Mouse (Mus musculus) heart, postnatal 10 days (tissue): ENCODE data around the gene 1700025F22Rik. TPM values are rescaled to one million over a fixed set of nuclear protein-coding genes. Genes with fewer than 3 reads are reported as not detected.
"Not testable (repeated sequence)": the region's sequence is repeated elsewhere in the genome, so short reads cannot be mapped to it uniquely, and the experiment has no call there.

Experiments used
- DNase-seq, 2 experiments: peaks; one replicate each; pipeline ENCODE4 v3.0.0; 2021
- intact Hi-C: fragments of 180-260 bp; cut with DNase I; formaldehyde crosslinking; loops from one replicate; pipeline ENCODE4 v1.15.1; 2025
- total RNA-seq, 2 experiments: library from RNA; stranded (reverse); gene quantifications; 2 replicates each; pipeline ENCODE4 v1.2.3; 2021

Gene 1700025F22Rik
- total RNA-seq = not detected

DNA sequence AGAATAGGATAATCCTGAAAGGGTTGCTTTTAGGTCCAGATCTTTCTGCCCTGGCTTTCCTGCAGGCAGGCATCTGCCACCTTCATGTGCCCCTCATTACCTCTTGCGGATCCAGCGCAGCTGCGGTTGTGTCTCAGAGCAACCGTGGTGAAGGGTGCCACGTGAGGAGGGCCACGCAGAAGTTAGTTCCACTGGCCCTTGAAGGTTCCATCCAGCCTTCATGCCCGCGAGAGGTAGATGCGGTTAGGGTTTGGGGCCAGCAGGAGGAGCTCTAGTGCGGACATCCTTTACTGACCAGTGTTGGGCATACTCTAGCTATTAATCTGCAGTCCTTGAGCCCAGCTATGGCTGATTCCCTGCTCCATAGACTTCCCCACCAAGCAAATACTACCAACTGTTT, at the start of gene 1700025F22Rik:
Gene 1700025F22Rik (minus strand): TSS at position 149 of the 400 bp plus-strand sequence.
- intact Hi-C loops = no loop called here
- peak; percentile 2 to 4 for DNase-seq

DNA sequence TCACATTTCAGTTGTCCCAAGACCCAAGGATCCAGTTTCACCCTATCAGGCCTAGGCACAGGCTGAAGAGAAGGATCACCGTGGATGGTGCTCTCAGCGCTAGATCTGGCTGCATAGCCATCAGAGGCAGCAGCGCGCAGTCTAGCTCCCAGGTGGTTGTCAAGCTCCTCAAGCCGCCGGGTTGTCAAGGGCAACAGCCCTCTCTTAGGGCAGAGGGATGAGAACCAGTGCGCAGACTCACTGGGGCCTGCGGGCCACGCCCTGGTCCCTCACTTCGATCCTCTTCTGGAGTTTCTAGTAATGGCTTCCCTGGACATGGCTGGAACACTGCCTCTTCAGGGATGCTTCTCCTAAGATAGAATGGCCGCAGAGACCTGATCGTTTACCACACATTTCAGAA, 31.4 kb upstream of the 1700025F22Rik start, which contains the start of gene Ms4a13:
Gene Ms4a13 (minus strand): TSS at position 192 of the 400 bp plus-strand sequence.
- no peak for DNase-seq
- intact Hi-C loops = loop anchor here (10.0 kb wide), 1 partner anchor 152 kb away; no protein-coding TSS in a partner anchor

GRCm38 (mm10) chr19:11192552-11192951, 27.4 kb upstream of the 1700025F22Rik start:
- intact Hi-C loops = loop anchor here (10.0 kb wide), 1 partner anchor 148 kb away; no protein-coding TSS in a partner anchor
- DNase-seq = peak in 1 of 2 experiments; percentile 1

GRCm38 (mm10) chr19:11184121-11184520, 19.0 kb upstream of the 1700025F22Rik start:
- intact Hi-C loops = no loop called here

DNA sequence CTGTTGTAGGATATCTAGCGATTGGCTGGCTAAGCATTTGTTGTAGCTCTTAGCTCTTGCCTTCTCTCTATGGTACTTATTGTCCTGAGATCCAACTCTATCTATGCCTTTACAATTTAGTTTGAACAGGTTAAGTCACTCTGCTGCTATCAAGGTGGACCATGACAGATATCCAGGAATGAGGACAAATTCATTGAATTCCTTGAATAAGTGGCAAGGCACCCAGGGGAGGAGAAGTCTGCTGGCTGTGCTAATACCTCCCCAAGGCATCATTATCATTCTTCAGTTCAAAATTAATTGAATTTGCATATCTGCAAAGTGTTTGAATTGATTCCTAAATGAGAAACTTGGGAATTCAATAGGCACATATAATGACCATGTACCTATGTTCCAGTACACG, 12.3 kb upstream of the 1700025F22Rik start:
- intact Hi-C loops = no loop called here
- DNase-seq = no peak

More at GRCm38 (mm10) chr19:11184121-11184520, 19.0 kb upstream of the 1700025F22Rik start:
- DNase-seq = peak; percentile 8 to 17

DNA sequence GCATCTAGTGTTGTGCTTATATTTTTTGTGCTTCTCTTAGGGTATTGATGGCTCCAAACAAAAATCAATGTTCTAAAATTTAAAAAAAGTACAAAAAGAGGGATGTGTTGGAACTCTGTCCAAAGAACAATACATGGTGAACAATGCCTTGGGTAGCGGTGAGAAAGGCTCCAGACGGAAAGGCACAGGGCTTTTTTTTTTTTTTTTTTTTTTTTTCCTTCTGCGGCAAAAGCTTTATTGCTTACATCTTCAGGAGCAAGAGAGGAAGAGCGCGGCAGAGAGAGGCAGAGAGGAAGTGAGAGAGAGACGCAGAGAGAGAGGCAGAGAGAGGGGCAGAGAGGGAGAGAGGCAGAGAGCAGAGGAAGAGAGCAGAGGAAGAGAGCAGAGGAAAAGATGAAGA, 7.2 kb downstream of the 1700025F22Rik start:
- intact Hi-C loops, DNase-seq: not testable (repeated sequence)

DNA sequence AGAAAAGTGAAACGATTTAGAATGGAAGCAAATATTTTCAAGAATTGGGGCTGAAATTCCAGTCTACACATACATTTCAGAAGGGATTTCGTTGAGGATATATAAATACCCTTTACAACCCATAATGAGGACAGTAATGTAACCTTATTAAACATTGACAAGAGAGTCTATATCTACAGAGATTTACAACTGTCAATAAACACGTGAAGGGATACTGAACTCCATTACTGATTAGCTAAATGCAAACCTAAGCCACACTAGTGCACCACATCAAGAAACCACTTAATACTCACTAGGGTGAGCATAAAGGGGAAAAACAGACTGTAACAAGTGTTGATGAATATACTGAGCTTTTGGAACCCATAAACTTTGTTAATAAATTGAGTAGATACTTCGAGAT, 29.8 kb downstream of the 1700025F22Rik start:
- DNase-seq = no peak
- intact Hi-C loops = no loop called here

GRCm38 (mm10) chr19:11134852-11135251, 30.3 kb downstream of the 1700025F22Rik start:
- no peak for DNase-seq
- intact Hi-C loops = no loop called here

- DNase-seq, intact Hi-C loops: not testable (repeated sequence)
Observed at GRCm38 (mm10) chr19:11130776-11131175, 34.3 kb downstream of the 1700025F22Rik start, which contains the start of gene 1700017D01Rik. TSS of gene 1700017D01Rik (minus strand) at chr19:11130876.

DNA sequence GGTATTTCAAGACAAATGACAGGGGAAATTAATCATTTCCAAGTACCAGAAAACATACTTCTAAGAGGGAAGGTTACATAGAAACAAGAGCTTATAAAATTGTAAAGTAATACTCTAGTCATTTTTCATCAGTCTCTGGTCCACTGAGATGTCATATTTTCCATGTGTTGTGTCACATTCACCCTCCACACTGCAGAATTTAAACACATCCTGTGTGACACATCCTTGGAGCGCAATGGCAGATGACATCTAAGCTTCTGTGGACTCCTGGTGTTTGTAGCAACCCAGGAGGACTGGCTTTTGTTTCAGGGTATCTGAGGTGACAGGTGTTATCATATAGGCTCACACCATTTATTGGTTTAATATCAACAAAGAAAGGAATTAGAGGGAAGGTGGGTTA, 35.4 kb downstream of the 1700025F22Rik start:
- DNase-seq = no peak
- intact Hi-C loops = no loop called here

DNA sequence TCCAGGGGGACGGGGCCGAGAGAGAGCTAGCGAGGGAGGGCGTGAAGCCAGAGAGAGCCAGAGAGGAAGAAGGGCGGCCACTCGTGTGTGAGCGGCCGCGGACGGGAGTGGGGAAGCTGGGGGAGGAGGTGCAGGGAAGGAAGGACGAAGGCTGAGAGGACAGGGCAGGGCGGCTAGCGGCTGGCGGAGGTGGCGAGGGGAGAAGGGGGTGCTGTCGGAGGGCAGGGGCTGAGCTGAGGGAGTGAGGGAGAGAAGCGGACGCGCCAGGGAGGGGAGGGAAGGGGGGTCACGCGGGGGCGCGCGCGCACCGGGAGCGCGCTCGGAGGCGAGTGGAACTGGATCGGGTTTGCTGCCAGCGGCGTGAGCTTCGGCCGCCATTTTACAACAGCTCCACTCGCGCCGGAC, 44.1 kb downstream of the 1700025F22Rik start:
- intact Hi-C loops = not testable (repeated sequence)
- peak; percentile 16 to 40 for DNase-seq

DNA sequence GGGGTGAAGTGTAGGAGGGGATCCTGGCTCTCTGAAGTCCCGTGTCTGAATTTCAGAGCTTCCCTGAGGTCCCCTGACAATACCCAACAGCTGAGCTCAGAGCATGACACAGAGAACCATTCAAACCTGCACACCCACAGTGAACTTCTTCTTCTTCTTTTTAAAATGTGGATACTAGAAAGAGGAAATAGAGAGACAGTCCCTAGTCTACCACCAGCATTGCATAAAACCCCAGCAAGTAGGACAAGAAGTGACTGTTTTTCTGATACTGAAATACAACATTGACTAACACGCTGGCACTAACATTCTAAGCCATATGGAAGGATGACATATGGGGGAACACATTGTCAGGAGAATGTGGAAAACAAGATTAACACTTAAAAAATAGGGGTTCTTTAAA, 45.8 kb downstream of the 1700025F22Rik start:
- DNase-seq = no peak
- intact Hi-C loops = no loop called here

DNA sequence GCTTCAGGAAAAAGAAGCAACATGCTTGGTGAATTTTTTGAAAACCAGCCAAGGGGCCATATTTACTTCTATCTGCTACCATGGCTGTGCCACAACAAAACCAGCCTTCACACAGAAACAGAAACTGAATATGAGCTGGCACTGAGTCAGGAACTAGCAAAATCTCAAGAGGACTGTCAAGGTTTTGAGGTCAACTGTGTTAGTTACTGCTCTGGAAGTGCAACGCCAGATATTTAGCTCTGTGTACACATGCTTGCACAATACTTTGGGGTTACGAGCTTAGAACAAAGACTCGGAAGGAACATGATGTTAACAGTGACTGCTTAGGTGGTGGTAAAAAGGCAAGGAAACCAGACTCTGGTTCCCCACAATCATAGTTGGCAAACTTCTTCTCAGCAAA, 57.4 kb downstream of the 1700025F22Rik start:
- peak; percentile 40 to 46 for DNase-seq
- intact Hi-C loops = no loop called here

- no peak for DNase-seq
- intact Hi-C loops = no loop called here
Observed at GRCm38 (mm10) chr19:11101880-11102279, 63.2 kb downstream of the 1700025F22Rik start.

GRCm38 (mm10) chr19:11098401-11098800, 66.7 kb downstream of the 1700025F22Rik start:
- intact Hi-C loops = no loop called here

GRCm38 (mm10) chr19:11092131-11092530, 73.0 kb downstream of the 1700025F22Rik start:
- DNase-seq, intact Hi-C loops: not testable (repeated sequence)

More at GRCm38 (mm10) chr19:11098401-11098800, 66.7 kb downstream of the 1700025F22Rik start:
- DNase-seq = no peak

Other genes starting within 250 kb of the 1700025F22Rik start
- gene Zp1, start 244.7 kb downstream of the 1700025F22Rik start, total RNA-seq = not detected
- under 1 TPM; 0.15 to 0.22 TPM for gene Ptgdr2, start 228.2 kb downstream of the 1700025F22Rik start, total RNA-seq
- 1 to 10 TPM; 7.5 to 7.9 TPM for gene Ccdc86, start 216.1 kb downstream of the 1700025F22Rik start, total RNA-seq
- not detected for gene Ms4a10, start 190.7 kb downstream of the 1700025F22Rik start, total RNA-seq
- gene Ms4a15, start 172.1 kb downstream of the 1700025F22Rik start, total RNA-seq = not detected
- not detected for gene Ms4a18, start 147.3 kb downstream of the 1700025F22Rik start, total RNA-seq
- gene Ms4a8a, start 84.2 kb downstream of the 1700025F22Rik start, total RNA-seq = under 1 TPM; 0.45 to 0.97 TPM
- not detected for gene 1700017D01Rik, start 34.4 kb downstream of the 1700025F22Rik start, total RNA-seq
- not detected for gene Ms4a13, start 31.4 kb upstream of the 1700025F22Rik start, total RNA-seq
- not detected for gene Ms4a12, start 67.1 kb upstream of the 1700025F22Rik start, total RNA-seq
- gene Ms4a1, start 100.9 kb upstream of the 1700025F22Rik start, total RNA-seq = under 1 TPM; 0.55 to 0.84 TPM
- not detected for gene Ms4a5, start 118.6 kb upstream of the 1700025F22Rik start, total RNA-seq
- under 1 TPM; 0.10 to 0.12 TPM for gene Ms4a14, start 149.1 kb upstream of the 1700025F22Rik start, total RNA-seq
- under 1 TPM; 0.89 to 0.97 TPM for gene Ms4a7, start 170.8 kb upstream of the 1700025F22Rik start, total RNA-seq
- 1 to 10 TPM; 3.0 to 5.7 TPM for gene Ms4a4a, start 210.2 kb upstream of the 1700025F22Rik start, total RNA-seq
- gene Ms4a4c, start 239.4 kb upstream of the 1700025F22Rik start, total RNA-seq = not detected